Comparison of ENCODE assay signal across 8 mouse cellular contexts in genomic region chr12:40445648-40446449, GRCm38 (mm10). TPM values are rescaled to one million over a fixed set of nuclear protein-coding genes. Genes with fewer than 3 reads are reported as not detected.
DNase-seq lines count a peak whose midpoint lies in the region; ATAC-seq lines count a peak whose summit lies in the region.

TSS of gene Zfp277 (minus strand) at chr12:40445902.
TSS of gene Dock4 (plus strand) at chr12:40445952.

- DNase-seq in adipocyte (ENCODE audit: low spot score), result peak; percentile 100
- peak; percentile 99 for DNase-seq in embryo, embryonic 10 days (ENCODE audit: low spot score)
- peak; percentile 98 for DNase-seq in gastrocnemius, postnatal 10 days
- peak; percentile 100 for DNase-seq in induced T-regulatory cell, adult 2 months (ENCODE audit: low read depth)
- DNase-seq in left cerebral cortex, adult 9 months (ENCODE audit: low spot score in 2 of 2), result peak; percentile 98 to 100
- peak; percentile 99 for DNase-seq in right cerebral cortex, postnatal 14 days
- peak; percentile 98 to 99 for DNase-seq in urinary bladder, postnatal 36 days (ENCODE audit: low spot score in 2 of 2)

- ATAC-seq in megakaryocyte progenitor cell, adult 5-6 weeks (replicated peaks; ENCODE audit: poor library complexity), result peak; percentile 94

RNA-seq across cellular contexts. Expression of gene Zfp277, which starts in this region (rescaled TPM):
- total RNA-seq in gastrocnemius, postnatal 10 days (2021), result 10 to 100 TPM; 14.1 to 14.8 TPM
- total RNA-seq in megakaryocyte progenitor cell, adult 5-6 weeks (2015), result 34.5 and 38.7 TPM in 2 replicates
- 30.4 and 34.7 TPM in 2 replicates for total RNA-seq in megakaryocyte progenitor cell, adult 5-6 weeks (2017)

RNA-seq across cellular contexts. Expression of gene Dock4, which starts in this region (rescaled TPM):
- 10 to 100 TPM; 21.6 to 29.7 TPM for total RNA-seq in gastrocnemius, postnatal 10 days (2021)
- total RNA-seq in megakaryocyte progenitor cell, adult 5-6 weeks (2015), result 0.64 and 0.90 TPM in 2 replicates
- 0.57 and 1.5 TPM in 2 replicates for total RNA-seq in megakaryocyte progenitor cell, adult 5-6 weeks (2017)

Comparison
In these comparisons a context has a peak if more than half of its experiments do, and no peak if none do; other contexts are left out.
1. Peak in every context shown above with its lines: DNase-seq and ATAC-seq.
2. RNA of gene Dock4 (total RNA-seq): 21.6 to 29.7 TPM in gastrocnemius, postnatal 10 days; 0.57 to 1.5 TPM in megakaryocyte progenitor cell, adult 5-6 weeks; every median in the first group is over 4 times any median in the second.